Mouse (Mus musculus) liver, embryonic 11.5 days (tissue): ENCODE measurements around the gene Syngr2. TPM values are rescaled to one million over a fixed set of nuclear protein-coding genes. Genes with fewer than 3 reads are reported as not detected.

Source experiments
- ATAC-seq: fragments of 200-750 bp; cut with Nextera tagmentation; replicated peaks from 2 replicates; pipeline ENCODE4 v1.8.0; 2017; ENCODE audit warnings: moderate number of reproducible peaks, mild to moderate bottlenecking, moderate TSS enrichment, moderate library complexity; ENCODE audit not compliant: low FRiP score
- DNase-seq: peaks from one replicate; pipeline ENCODE4 v3.0.0-alpha.2; 2017; ENCODE audit warnings: low spot score
- H3K27ac ChIP-seq: fragments of 300-500 bp; sonication (generic); 2 replicates; pipeline ENCODE4 v1.5.1; 2014; ENCODE audit warnings: mild to moderate bottlenecking, low read depth, low read length, control low read depth
- H3K27me3 ChIP-seq: fragments of 300-500 bp; sonication (generic); replicated peaks from 2 replicates; pipeline ENCODE4 v1.6.1; 2014; ENCODE audit warnings: low read length, mixed read lengths; ENCODE audit not compliant: control insufficient read depth, insufficient read depth
- H3K36me3 ChIP-seq: fragments of 300-500 bp; sonication (generic); 2 replicates; pipeline ENCODE4 v1.6.1; 2014; ENCODE audit warnings: mild to moderate bottlenecking, low read length, moderate library complexity, mixed read lengths; ENCODE audit not compliant: control insufficient read depth, insufficient read depth
- H3K4me1 ChIP-seq: fragments of 300-500 bp; sonication (generic); replicated peaks from 2 replicates; pipeline ENCODE4 v1.6.1; 2014; ENCODE audit warnings: low read length, mixed read lengths; ENCODE audit not compliant: control insufficient read depth, insufficient read depth
- H3K4me2 ChIP-seq: fragments of 300-500 bp; sonication (generic); 2 replicates; pipeline ENCODE4 v1.6.1; 2014; ENCODE audit warnings: mild to moderate bottlenecking, control low read depth, moderate library complexity
- H3K4me3 ChIP-seq: fragments of 300-500 bp; sonication (generic); 2 replicates; pipeline ENCODE4 v1.5.1; 2014; ENCODE audit warnings: low read depth, low read length, control low read depth
- H3K9ac ChIP-seq: fragments of 300-500 bp; sonication (generic); 2 replicates; pipeline ENCODE4 v1.6.1; 2014; ENCODE audit warnings: low read depth, low read length, control low read depth
- H3K9me3 ChIP-seq: fragments of 300-500 bp; sonication (generic); 2 replicates; pipeline ENCODE4 v1.6.1; 2016; ENCODE audit warnings: low read length, inconsistent platforms, mixed read lengths; ENCODE audit not compliant: control insufficient read depth
- WGBS: fragments of 180-500 bp; shearing (Covaris S2); extraction: QIAGEN DNeasy Blood & Tissue Kit; methylation state at CpG from one replicate; pipeline ENCODE4 v1.1.7; 2014; 5-methylcytosine and 5-hydroxymethylcytosine counted together
- polyA plus RNA-seq: library from polyadenylated mRNA; unstranded; fragments of >200 nt; fragmentation: Nextera tagmentation; extraction: Ambion mirVana; gene quantifications from 2 replicates; pipeline ENCODE4 v1.2.1, GENCODE M21; 2014

Gene Syngr2
- polyA plus RNA-seq, 1 experiment from 2014 or later, result 92.1 TPM

- peaks cover 21% of the 10 kb centered on the region for H3K36me3 ChIP-seq
- H3K27ac ChIP-seq, result peak within 1 kb of the TSS; percentile 92
- H3K9ac ChIP-seq, result peak within 1 kb of the TSS; percentile 91
- H3K27me3 ChIP-seq, result no peaks in the 10 kb centered on the region
- H3K4me3 ChIP-seq, result peak within 1 kb of the TSS; percentile 86
- WGBS, result under 1% methylated on average over 50 of the region's 51 CpGs
- no peaks in the 10 kb centered on the region for H3K9me3 ChIP-seq
- peaks cover 23% of the 10 kb centered on the region for H3K4me1 ChIP-seq
- peak; percentile 90 for ATAC-seq
- DNase-seq, result peak; percentile 97
- peak within 1 kb of the TSS; percentile 70 for H3K4me2 ChIP-seq
Observed at GRCm38 (mm10) chr11:117848985-117849671, 39.7 kb downstream of the Syngr2 start, which contains the start of gene Birc5. Gene Birc5, plus strand, starts transcription at chr11:117849251.

DNA sequence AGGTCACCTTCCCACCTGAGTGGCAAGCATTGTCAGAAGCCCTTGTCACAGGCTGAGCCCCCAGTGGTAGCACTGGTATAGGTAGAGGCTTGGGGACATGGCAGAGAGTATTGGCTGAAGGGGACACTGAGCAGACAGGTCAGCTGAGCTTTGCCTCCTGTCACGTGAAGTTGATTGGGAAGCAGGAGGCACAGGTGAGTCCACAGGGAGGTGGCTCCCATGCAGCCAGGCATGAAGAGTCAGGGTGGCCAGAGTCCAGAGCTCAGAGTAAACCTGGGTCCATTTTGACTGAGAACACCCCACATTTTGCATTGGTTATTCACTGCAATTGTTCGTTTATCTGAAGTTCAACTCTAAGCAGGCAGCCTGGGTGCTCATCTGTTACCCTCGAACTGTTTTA is 43.4 kb downstream of the Syngr2 start:
- no peak overlapping the region for H3K4me2 ChIP-seq
- H3K27me3 ChIP-seq, result no peaks in the 10 kb centered on the region
- H3K9ac ChIP-seq, result no peak overlapping the region
- ATAC-seq (no peak), DNase-seq (no peak)
- 93% methylated on average over 3 of the region's 3 CpGs for WGBS
- peaks cover 51% of the 10 kb centered on the region for H3K36me3 ChIP-seq
- peaks cover 9% of the 10 kb centered on the region for H3K4me1 ChIP-seq
- no peaks in the 10 kb centered on the region for H3K9me3 ChIP-seq
- H3K4me3 ChIP-seq, result no peak overlapping the region
- H3K27ac ChIP-seq, result no peak overlapping the region

GRCm38 (mm10) chr11:117854241-117854640 is 44.8 kb downstream of the Syngr2 start:
- ATAC-seq (no peak), DNase-seq (no peak)
- WGBS, result 92% methylated on average over 9 of the region's 9 CpGs
- no peak overlapping the region for H3K4me2 ChIP-seq
- H3K9me3 ChIP-seq, result no peaks in the 10 kb centered on the region
- peaks cover 51% of the 10 kb centered on the region for H3K36me3 ChIP-seq
- H3K27me3 ChIP-seq, result peaks cover 8% of the 10 kb centered on the region
- H3K4me1 ChIP-seq, result peaks cover 5% of the 10 kb centered on the region
- no peak overlapping the region for H3K4me3 ChIP-seq
- no peak overlapping the region for H3K9ac ChIP-seq
- H3K27ac ChIP-seq, result no peak overlapping the region

- ATAC-seq, result no peak
Observed at GRCm38 (mm10) chr11:117855360-117855759, 45.9 kb downstream of the Syngr2 start.

GRCm38 (mm10) chr11:117855975-117856374 is 46.5 kb downstream of the Syngr2 start:
- Histone ChIP-seq H3K9me3 (no peaks in the 10 kb centered on the region), H3K27me3 (peaks cover 25% of the 10 kb centered on the region), H3K27ac (no peak overlapping the region), H3K4me2 (no peak overlapping the region), H3K4me1 (peaks cover 8% of the 10 kb centered on the region), H3K9ac (no peak overlapping the region), H3K4me3 (no peak overlapping the region), H3K36me3 (peaks cover 51% of the 10 kb centered on the region)
- DNase-seq, result no peak
- ATAC-seq, result no peak
- WGBS, result 87% methylated on average over 1 of the region's 1 CpGs

More at GRCm38 (mm10) chr11:117855360-117855759, 45.9 kb downstream of the Syngr2 start:
- H3K4me1 ChIP-seq, result peaks cover 7% of the 10 kb centered on the region
- H3K36me3 ChIP-seq, result peaks cover 51% of the 10 kb centered on the region
- H3K4me3 ChIP-seq, result no peak overlapping the region
- H3K9ac ChIP-seq, result no peak overlapping the region
- H3K9me3 ChIP-seq, result no peaks in the 10 kb centered on the region
- WGBS, result 92% methylated on average over 5 of the region's 5 CpGs
- H3K27me3 ChIP-seq, result peaks cover 19% of the 10 kb centered on the region
- H3K27ac ChIP-seq, result no peak overlapping the region
- no peak overlapping the region for H3K4me2 ChIP-seq
- no peak for DNase-seq

GRCm38 (mm10) chr11:117857462-117857861 is 48.0 kb downstream of the Syngr2 start:
- ATAC-seq, result 0 out of 2 replicates have a peak, but pooled peaks have one; percentile 18

DNA sequence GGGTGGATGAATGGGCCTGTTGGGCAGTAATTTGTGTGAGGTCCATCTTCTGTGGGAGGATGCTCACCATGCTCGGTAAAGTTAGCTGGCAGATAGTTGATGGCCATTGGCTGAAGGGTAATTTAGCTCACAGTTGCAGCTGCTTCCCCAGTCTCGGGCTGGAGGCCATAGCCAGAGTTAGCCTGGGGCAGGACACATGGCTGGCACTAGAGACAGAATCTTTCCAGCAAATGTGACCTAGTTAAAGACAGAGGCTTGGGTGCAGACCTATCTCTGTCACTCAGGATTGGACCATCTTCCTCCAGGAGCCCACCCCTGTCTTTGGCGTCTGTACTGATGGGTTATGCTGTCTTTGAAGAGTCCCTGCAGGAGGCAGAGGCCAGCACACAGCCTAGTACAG is 48.9 kb downstream of the Syngr2 start:
- peaks cover 34% of the 10 kb centered on the region for H3K36me3 ChIP-seq
- DNase-seq (no peak), ATAC-seq (peak; percentile 25; the same call in 1 of the 2 replicates)
- H3K27me3 ChIP-seq, result peaks cover 47% of the 10 kb centered on the region
- 58% methylated on average over 3 of the region's 3 CpGs for WGBS
- no peaks in the 10 kb centered on the region for H3K9me3 ChIP-seq
- no peak overlapping the region for H3K4me3 ChIP-seq
- H3K9ac ChIP-seq, result no peak overlapping the region
- no peak overlapping the region for H3K27ac ChIP-seq
- H3K4me1 ChIP-seq, result peaks cover 8% of the 10 kb centered on the region
- no peak overlapping the region for H3K4me2 ChIP-seq

More at GRCm38 (mm10) chr11:117857462-117857861, 48.0 kb downstream of the Syngr2 start:
- DNase-seq, result no peak
- Histone ChIP-seq H3K27me3 (peaks cover 39% of the 10 kb centered on the region), H3K4me1 (peaks cover 8% of the 10 kb centered on the region), H3K36me3 (peaks cover 44% of the 10 kb centered on the region), H3K27ac (no peak overlapping the region), H3K9ac (no peak overlapping the region), H3K4me2 (no peak overlapping the region), H3K4me3 (no peak overlapping the region), H3K9me3 (no peaks in the 10 kb centered on the region)
- 87% methylated on average over 10 of the region's 10 CpGs for WGBS

- WGBS, result 6% methylated on average over 23 of the region's 23 CpGs
- H3K9me3 ChIP-seq, result no peaks in the 10 kb centered on the region
- DNase-seq (no peak), ATAC-seq (no peak)
- no peak within 1 kb of the TSS for H3K27ac ChIP-seq
- no peak within 1 kb of the TSS for H3K4me3 ChIP-seq
- H3K4me1 ChIP-seq, result peaks cover 8% of the 10 kb centered on the region
- H3K9ac ChIP-seq, result no peak within 1 kb of the TSS; the same call in 1 of the 2 replicates
- H3K36me3 ChIP-seq, result peaks cover 20% of the 10 kb centered on the region
- H3K4me2 ChIP-seq, result peak within 1 kb of the TSS; percentile 12; the same call in 1 of the 2 replicates
- H3K27me3 ChIP-seq, result peaks cover 54% of the 10 kb centered on the region
Observed at GRCm38 (mm10) chr11:117860601-117861000, 51.1 kb downstream of the Syngr2 start, which contains the start of gene Tmem235. Gene Tmem235, plus strand, starts transcription at chr11:117860752.
